Mouse (Mus musculus): Measurements from ENCODE around the gene Kyat3.

The Kyat3 gene

DNA sequence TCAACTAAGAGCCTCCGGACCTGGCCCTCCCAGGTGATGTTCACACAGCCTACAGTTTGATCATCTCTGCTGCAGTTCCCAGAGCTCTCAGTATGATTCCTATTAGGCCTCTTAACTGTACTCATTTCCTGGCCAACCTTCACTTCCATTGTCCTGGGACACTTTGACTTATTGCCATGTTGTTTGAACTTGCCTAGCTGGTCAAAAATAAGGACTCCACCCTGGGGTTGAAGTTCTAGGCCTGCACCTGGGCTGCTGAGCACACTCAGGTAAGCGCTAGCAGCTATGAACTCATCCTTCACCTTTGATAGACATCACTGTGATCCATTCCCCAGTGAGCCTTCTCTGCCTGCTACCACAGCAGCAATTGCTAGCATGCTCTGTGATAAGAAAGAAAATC is 44.2 kb downstream of the Kyat3 start:
- no peak for DNase-seq (ENCODE audit: low read depth, low spot score)

DNA sequence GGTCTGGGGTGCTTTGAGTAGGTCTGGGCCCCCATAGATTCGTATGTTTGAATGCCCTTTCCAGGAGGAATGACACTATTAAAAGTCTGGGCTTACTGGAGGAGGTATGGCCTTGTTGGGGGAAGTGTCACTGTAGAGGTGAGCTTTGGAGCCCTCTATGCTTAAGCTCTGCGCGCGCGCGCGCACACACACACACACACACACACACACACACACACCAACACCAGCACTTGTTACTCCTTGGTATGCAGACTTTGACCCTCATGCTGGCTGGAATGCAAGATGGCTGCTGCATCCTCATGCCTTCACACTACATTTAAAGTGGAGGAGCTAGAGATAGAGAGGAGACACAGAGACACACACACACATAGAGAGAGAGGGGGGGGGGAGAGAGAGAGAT is 46.8 kb downstream of the Kyat3 start:
- DNase-seq (ENCODE audit: low read depth, low spot score) = no peak

GRCm38 (mm10) chr3:142749131-142749530 is 48.3 kb downstream of the Kyat3 start:
- no peak for DNase-seq (ENCODE audit: low read depth, low spot score)

DNA sequence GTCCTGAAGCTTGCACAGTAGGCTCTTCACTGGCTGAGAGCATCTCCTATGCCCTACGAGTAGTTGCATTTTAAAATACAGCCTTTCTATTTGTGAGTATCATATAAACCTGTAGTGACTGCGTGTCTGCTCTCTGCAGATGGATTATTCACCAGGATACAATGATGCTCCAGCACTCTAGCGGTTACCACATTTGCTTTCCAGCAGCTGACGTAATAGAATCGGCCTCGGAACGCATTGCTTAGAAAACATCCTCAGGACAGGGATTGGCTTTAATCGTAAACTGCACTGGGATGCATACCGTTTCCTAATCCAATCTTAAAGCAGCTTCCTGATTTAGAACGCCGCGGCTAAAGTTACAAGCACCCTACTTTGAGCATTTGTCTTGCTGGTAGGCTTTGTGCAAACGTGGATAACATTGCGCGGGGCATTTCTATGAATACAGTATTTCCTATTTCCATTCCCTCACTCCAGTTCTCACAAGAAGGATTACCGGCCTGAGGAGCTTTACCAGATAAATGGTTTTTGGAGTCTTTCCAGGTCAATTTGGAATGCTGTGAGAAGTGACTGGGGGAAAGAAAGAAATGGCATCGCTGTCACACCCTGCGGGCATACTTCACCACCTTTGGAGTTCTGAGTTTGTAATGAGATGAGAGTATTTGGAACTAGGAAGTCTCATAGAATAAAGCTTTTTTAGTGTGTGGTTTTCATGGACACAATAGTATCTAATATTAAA is 54.4 kb downstream of the Kyat3 start:
- no peak for DNase-seq (ENCODE audit: low read depth, low spot score)

DNA sequence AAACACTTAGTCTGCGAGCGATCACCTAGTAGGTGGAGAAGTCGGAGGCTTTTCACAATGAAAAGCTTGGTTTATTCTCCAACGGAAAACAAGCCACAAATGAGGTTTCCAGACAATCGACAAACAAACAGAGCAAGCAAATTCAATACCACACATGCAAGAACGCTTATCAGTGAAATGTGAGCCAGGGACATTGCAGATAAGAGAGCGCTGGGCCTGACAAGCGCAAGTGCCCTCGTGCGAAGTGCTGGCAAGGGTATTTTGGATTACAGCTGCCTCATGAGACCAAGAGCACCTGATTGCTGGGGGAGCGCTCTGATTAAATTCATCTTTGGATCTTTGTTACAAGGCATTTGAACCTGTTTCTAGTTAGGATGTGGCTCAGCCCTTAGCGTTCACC is 57.0 kb downstream of the Kyat3 start:
- no peak for DNase-seq (ENCODE audit: low read depth, low spot score)

GRCm38 (mm10) chr3:142758593-142758992 is 57.7 kb downstream of the Kyat3 start:
- no peak for DNase-seq (ENCODE audit: low read depth, low spot score)

GRCm38 (mm10) chr3:142760356-142760755 is 59.5 kb downstream of the Kyat3 start:
- DNase-seq (ENCODE audit: low read depth, low spot score) = no peak

DNA sequence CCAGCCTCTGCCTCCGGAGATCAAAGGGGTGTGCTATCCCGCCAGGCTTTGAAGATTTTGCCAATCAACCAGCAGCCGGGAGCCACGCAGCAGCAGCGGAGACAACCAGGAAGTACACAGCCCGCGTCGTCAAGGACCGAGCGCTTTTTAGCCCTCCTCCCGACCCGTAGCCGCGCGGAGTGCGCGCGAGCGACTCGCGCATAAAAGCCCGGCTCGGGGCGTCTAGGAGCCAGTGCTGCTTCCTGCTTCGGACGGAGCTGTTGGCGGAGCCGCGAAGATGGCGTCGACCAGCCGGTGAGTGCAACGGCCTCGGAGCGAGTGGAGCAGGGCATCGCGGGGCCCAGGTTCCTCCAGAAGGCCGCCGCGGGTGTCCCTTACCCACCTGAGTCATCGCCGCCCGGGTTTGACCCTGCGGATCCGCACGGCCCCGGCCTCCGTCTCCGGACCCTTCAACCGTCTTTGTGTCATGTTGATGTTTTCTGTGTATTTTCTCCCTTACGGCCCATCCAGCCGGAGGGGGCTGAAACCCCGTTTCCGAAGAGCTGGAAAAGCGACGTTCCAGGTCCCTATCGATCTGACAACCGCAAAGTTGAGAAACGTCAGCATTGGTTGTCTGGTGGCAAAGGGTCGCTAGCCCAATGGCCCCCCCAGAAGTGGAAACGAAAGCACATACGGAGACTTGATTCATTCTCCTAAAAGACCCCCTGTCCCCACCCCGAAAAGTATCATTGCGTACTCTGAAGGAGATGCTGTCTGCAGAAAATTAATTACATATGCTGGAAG is 64.3 kb downstream of the Kyat3 start, which contains the start of gene Gtf2b:
TSS of gene Gtf2b (plus strand) at position 51 of the 783 bp plus-strand sequence.
- peak; percentile 96 for DNase-seq (ENCODE audit: low read depth, low spot score)

GRCm38 (mm10) chr3:142765778-142766165 is 64.9 kb downstream of the Kyat3 start:
- no peak for DNase-seq (ENCODE audit: low read depth, low spot score)

GRCm38 (mm10) chr3:142768498-142768897 is 67.6 kb downstream of the Kyat3 start:
- DNase-seq (ENCODE audit: low read depth, low spot score) = no peak

- DNase-seq (ENCODE audit: low read depth, low spot score) = no peak
Observed at GRCm38 (mm10) chr3:142770518-142770917, 69.7 kb downstream of the Kyat3 start.

- DNase-seq (ENCODE audit: low read depth, low spot score) = no peak
Observed at GRCm38 (mm10) chr3:142773538-142774191, 72.8 kb downstream of the Kyat3 start.

GRCm38 (mm10) chr3:142777227-142777626 is 76.4 kb downstream of the Kyat3 start:
- DNase-seq (ENCODE audit: low read depth, low spot score) = no peak

GRCm38 (mm10) chr3:142786423-142787072 is 85.7 kb downstream of the Kyat3 start:
- no peak for DNase-seq (ENCODE audit: low read depth, low spot score)

DNA sequence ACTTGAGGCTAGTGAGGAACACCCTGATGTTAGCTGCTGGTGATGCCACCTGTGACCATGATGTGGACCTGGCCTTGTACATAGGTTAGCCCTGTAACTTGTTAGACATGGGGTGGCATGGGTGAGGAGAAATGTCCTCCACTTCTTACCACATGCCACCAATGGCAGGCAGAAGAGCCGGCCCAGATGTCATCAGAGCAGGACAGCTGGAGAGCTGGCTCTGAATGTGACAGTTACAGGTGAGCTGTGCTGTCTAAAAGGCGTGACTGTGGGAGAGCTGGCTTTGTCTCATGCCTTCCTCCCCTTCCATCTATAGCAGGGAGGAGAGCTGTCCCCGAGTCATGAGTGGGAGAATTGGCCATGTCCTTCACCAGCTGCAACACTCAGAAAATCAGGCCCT is 94.7 kb downstream of the Kyat3 start:
- DNase-seq (ENCODE audit: low read depth, low spot score) = no peak
